Mouse (Mus musculus) G1E (cell line): ENCODE data around the gene Stx8. TPM values are rescaled to one million over a fixed set of nuclear protein-coding genes. Genes with fewer than 3 reads are reported as not detected.

ENCODE experiments used
- ATAC-seq: 2 replicates; pipeline ENCODE4 v1.8.0; 2016; ENCODE audit warnings: mild to moderate bottlenecking; ENCODE audit not compliant: insufficient number of reproducible peaks, poor library complexity, low FRiP score, severe bottlenecking; ENCODE audit errors: extremely low read depth
- DNase-seq: peaks from one replicate; pipeline ENCODE4 v3.0.0; 2012; ENCODE audit warnings: low spot score
- H3K27me3 ChIP-seq: 2 replicates; pipeline ENCODE4 v1.6.1; 2012; ENCODE audit warnings: mild to moderate bottlenecking, low read length, inconsistent platforms; ENCODE audit not compliant: insufficient read depth
- H3K36me3 ChIP-seq: replicated peaks from 2 replicates; pipeline ENCODE3; 2012; ENCODE audit warnings: mild to moderate bottlenecking, inconsistent platforms
- H3K4me1 ChIP-seq: 2 replicates; pipeline ENCODE4 v1.6.1; 2012; ENCODE audit warnings: low read depth, low read length, inconsistent platforms, mixed read lengths; ENCODE audit not compliant: insufficient read depth
- H3K4me3 ChIP-seq: 2 replicates; pipeline ENCODE4 v1.5.1; 2012; ENCODE audit warnings: low read depth, mild to moderate bottlenecking, inconsistent platforms, low read length, moderate library complexity, mixed read lengths
- H3K9me3 ChIP-seq: replicated peaks from 2 replicates; pipeline ENCODE4 v1.6.1; 2012; ENCODE audit warnings: inconsistent platforms
- CTCF ChIP-seq: IDR thresholded peaks from 2 replicates; pipeline ENCODE4 v1.5.1; 2012; ENCODE audit warnings: low read depth, low read length, inconsistent platforms, mixed read lengths
- GATA1 ChIP-seq: IDR thresholded peaks from 2 replicates; pipeline ENCODE4 v1.6.1; 2012; ENCODE audit warnings: borderline replicate concordance, low read length, inconsistent platforms, mixed read lengths
- GATA2 ChIP-seq: IDR thresholded peaks from 2 replicates; pipeline ENCODE4 v1.6.1; 2012; ENCODE audit warnings: low read depth, low read length, inconsistent platforms, borderline replicate concordance
- POLR2AphosphoS5 ChIP-seq: IDR thresholded peaks from 2 replicates; pipeline ENCODE4 v1.6.1; 2012; ENCODE audit warnings: low read depth, low read length, inconsistent platforms; ENCODE audit not compliant: insufficient replicate concordance
- TAL1 ChIP-seq: conservative IDR thresholded peaks from 2 replicates; pipeline ENCODE4 v1.6.1; 2012; ENCODE audit warnings: low read depth, low read length, inconsistent platforms, mixed read lengths
- polyA plus RNA-seq: library from polyadenylated mRNA; stranded (reverse); fragments of >175 nt; gene quantifications from 2 replicates; pipeline ENCODE4 v1.2.3, GENCODE M21; 2012
- total RNA-seq, 2 experiments: library from RNA; stranded (forward) in 1 of 2; stranded (reverse) in 1 of 2; fragments of 200-1000 nt in 1 of 2; fragments of >200 nt in 1 of 2; fragmentation: Nextera tagmentation in 1 of 2; gene quantifications; 2 replicates each; pipeline ENCODE4 v1.2.3; 2014 to 2017

The Stx8 gene
- total and polyA plus RNA-seq, 3 experiments: 1.6 to 62.2 (median 40.1) TPM

GRCm38 (mm10) chr11:68029079-68029478 lies 63.1 kb downstream of the Stx8 start:
- Histone ChIP-seq H3K9me3 (no peaks in the 10 kb centered on the region), H3K4me3 (no peak overlapping the region), H3K27me3 (no peaks in the 10 kb centered on the region), H3K4me1 (peaks cover 2% of the 10 kb centered on the region; the same call in 1 of the 2 replicates), H3K36me3 (peaks cover 36% of the 10 kb centered on the region)
- ATAC-seq (no peak), DNase-seq (no peak)
- TF ChIP-seq CTCF: no peak
- TF ChIP-seq POLR2AphosphoS5: no peak
- no peak for TF ChIP-seq GATA2

- H3K27me3 ChIP-seq: no peaks in the 10 kb centered on the region
- ATAC-seq: no peak
- no peak overlapping the region for H3K4me3 ChIP-seq
Measured at GRCm38 (mm10) chr11:68029871-68030270, 63.9 kb downstream of the Stx8 start.

GRCm38 (mm10) chr11:68030771-68031170 lies 64.8 kb downstream of the Stx8 start:
- no peak for ATAC-seq
- DNase-seq: no peak
- H3K4me1 ChIP-seq: peaks cover 2% of the 10 kb centered on the region; the same call in 1 of the 2 replicates
- no peaks in the 10 kb centered on the region for H3K9me3 ChIP-seq
- peaks cover 42% of the 10 kb centered on the region for H3K36me3 ChIP-seq
- TF ChIP-seq GATA1 (no peak), TAL1 (no peak), POLR2AphosphoS5 (no peak), GATA2 (no peak), CTCF (no peak)
- H3K27me3 ChIP-seq: no peaks in the 10 kb centered on the region
- no peak overlapping the region for H3K4me3 ChIP-seq

More at GRCm38 (mm10) chr11:68029871-68030270, 63.9 kb downstream of the Stx8 start:
- Histone ChIP-seq H3K4me1 (peaks cover 2% of the 10 kb centered on the region; the same call in 1 of the 2 replicates), H3K9me3 (no peaks in the 10 kb centered on the region), H3K36me3 (peaks cover 35% of the 10 kb centered on the region)
- DNase-seq: no peak
- no peak for TF ChIP-seq CTCF
- no peak for TF ChIP-seq GATA1
- no peak for TF ChIP-seq POLR2AphosphoS5
- TF ChIP-seq GATA2: no peak
- no peak for TF ChIP-seq TAL1

GRCm38 (mm10) chr11:68032448-68032847 lies 66.5 kb downstream of the Stx8 start:
- peaks cover 55% of the 10 kb centered on the region for H3K36me3 ChIP-seq
- peaks cover 2% of the 10 kb centered on the region; the same call in 1 of the 2 replicates for H3K4me1 ChIP-seq
- no peaks in the 10 kb centered on the region for H3K9me3 ChIP-seq
- H3K27me3 ChIP-seq: no peaks in the 10 kb centered on the region
- no peak overlapping the region for H3K4me3 ChIP-seq
- no peak for TF ChIP-seq TAL1
- no peak for TF ChIP-seq GATA1
- TF ChIP-seq GATA2: no peak
- no peak for TF ChIP-seq CTCF
- TF ChIP-seq POLR2AphosphoS5: no peak
- ATAC-seq: no peak
- DNase-seq: no peak

- DNase-seq (no peak), ATAC-seq (no peak)
- Histone ChIP-seq H3K4me1 (peaks cover 2% of the 10 kb centered on the region; the same call in 1 of the 2 replicates), H3K36me3 (peaks cover 52% of the 10 kb centered on the region), H3K4me3 (no peak overlapping the region), H3K9me3 (no peaks in the 10 kb centered on the region), H3K27me3 (no peaks in the 10 kb centered on the region)
- no peak for TF ChIP-seq GATA2
- no peak for TF ChIP-seq GATA1
- no peak for TF ChIP-seq CTCF
- no peak for TF ChIP-seq POLR2AphosphoS5
- TF ChIP-seq TAL1: no peak
Measured at GRCm38 (mm10) chr11:68033331-68033926, 67.4 kb downstream of the Stx8 start.

- TF ChIP-seq POLR2AphosphoS5 (no peak), TAL1 (no peak), CTCF (no peak), GATA1 (no peak), GATA2 (no peak)
- peaks cover 53% of the 10 kb centered on the region for H3K36me3 ChIP-seq
- ATAC-seq: no peak
Measured at GRCm38 (mm10) chr11:68034422-68034821, 68.4 kb downstream of the Stx8 start.

More at GRCm38 (mm10) chr11:68034422-68034821, 68.4 kb downstream of the Stx8 start:
- H3K4me1 ChIP-seq: no peaks in the 10 kb centered on the region
- no peaks in the 10 kb centered on the region for H3K9me3 ChIP-seq
- H3K27me3 ChIP-seq: no peaks in the 10 kb centered on the region
- H3K4me3 ChIP-seq: no peak overlapping the region
- DNase-seq: no peak
